14 mouse cellular contexts compared by ENCODE assay signal in genomic region chr7:144786571-144786970, GRCm38 (mm10). TPM values are rescaled to one million over a fixed set of nuclear protein-coding genes. Genes with fewer than 3 reads are reported as not detected.
DNase-seq lines count a peak whose midpoint lies in the region; ATAC-seq and TF ChIP-seq lines count a peak whose summit lies in the region.
"Had no signal": no experiment of that assay in that cellular context is flagged by ENCODE, and none has a peak within 500 bp of the region (broad histone marks: within the 10 kb centered on the region; RNA-seq: fewer than 3 reads in every experiment).

No protein-coding gene starts in this region.

- H3K4me3 ChIP-seq in heart, embryonic 11.5 days (ENCODE audit: low read depth, low read length): no peak overlapping the region
- peak overlapping the region; percentile 63; the same call in 1 of the 2 replicates for H3K4me3 ChIP-seq in G1E (ENCODE audit: low read depth, low read length)
- peak overlapping the region; percentile 5; the same call in 1 of the 2 replicates for H3K4me3 ChIP-seq in liver, postnatal 0 days (ENCODE audit: low read depth, low read length)

- no peaks in the 10 kb centered on the region for H3K9me3 ChIP-seq in heart, embryonic 11.5 days (replicated peaks; ENCODE audit: control insufficient read depth, low read length)
- H3K9me3 ChIP-seq in G1E (replicated peaks): peaks cover 3% of the 10 kb centered on the region; the same call in 1 of the 2 replicates
- no peaks in the 10 kb centered on the region for H3K9me3 ChIP-seq in liver, postnatal 0 days (ENCODE audit: low read length)

- peak; percentile 92 for ATAC-seq in heart, embryonic 11.5 days (replicated peaks; ENCODE audit: insufficient number of reproducible peaks, low FRiP score, low TSS enrichment)
- ATAC-seq in G1E (ENCODE audit: extremely low read depth, insufficient number of reproducible peaks, low FRiP score, poor library complexity, severe bottlenecking): peak; percentile 75
- peak; percentile 80 for ATAC-seq in erythroid progenitor cell, adult 5-6 weeks (replicated peaks; ENCODE audit: low FRiP score, poor library complexity, severe bottlenecking)
- ATAC-seq in liver, postnatal 0 days: peak; percentile 95
- ATAC-seq in frontal cortex, adult (ENCODE audit: low TSS enrichment): no peak
- ATAC-seq: forebrain, postnatal 0 days had no signal

- H3K36me3 ChIP-seq in heart, embryonic 11.5 days (ENCODE audit: control insufficient read depth, insufficient read depth, low read length): no peaks in the 10 kb centered on the region
- H3K36me3 ChIP-seq in G1E (replicated peaks): peaks cover 13% of the 10 kb centered on the region
- H3K36me3 ChIP-seq in liver, postnatal 0 days (replicated peaks; ENCODE audit: insufficient read depth, low read length): no peaks in the 10 kb centered on the region

- no peak for TF ChIP-seq CTCF in G1E (IDR thresholded peaks at IDR 0.05; ENCODE audit: low read depth, low read length)
- no peak for TF ChIP-seq CTCF in liver, postnatal 0 days (IDR thresholded peaks at IDR 0.05; ENCODE audit: low read depth)

- DNase-seq in heart, adult 18-20 months: no peak
- DNase-seq in G1E (ENCODE audit: low spot score): peak; percentile 91
- DNase-seq in liver, postnatal 0 days: peak; percentile 66
- DNase-seq in right cerebral cortex, postnatal 4 days: no peak
- no peak for DNase-seq in natural killer cell, adult 2 months (ENCODE audit: low spot score in 2 of 2)
- DNase-seq: cerebellum, postnatal 14 days; forebrain, postnatal 0 days; heart, postnatal 4 days; kidney, postnatal 10 days; lung, postnatal 10 days had no signal

- H3K4me2 ChIP-seq in heart, embryonic 11.5 days: peak overlapping the region; percentile 27
- H3K4me2 ChIP-seq in liver, postnatal 0 days (ENCODE audit: low read depth, low read length): peak overlapping the region; percentile 53

- H3K27me3 ChIP-seq in heart, embryonic 11.5 days (ENCODE audit: control insufficient read depth, insufficient read depth, low read length): peaks cover 31% of the 10 kb centered on the region
- H3K27me3 ChIP-seq in G1E (ENCODE audit: insufficient read depth, low read length): no peaks in the 10 kb centered on the region
- no peaks in the 10 kb centered on the region for H3K27me3 ChIP-seq in liver, postnatal 0 days (ENCODE audit: insufficient read depth, low read length)

- peaks cover 34% of the 10 kb centered on the region for H3K4me1 ChIP-seq in heart, embryonic 11.5 days (ENCODE audit: control insufficient read depth, insufficient read depth, low read length)
- peaks cover 93% of the 10 kb centered on the region for H3K4me1 ChIP-seq in G1E (ENCODE audit: insufficient read depth, low read depth, low read length)
- H3K4me1 ChIP-seq in liver, postnatal 0 days (ENCODE audit: insufficient read depth): peaks cover 51% of the 10 kb centered on the region

- WGBS in heart, embryonic 11.5 days (ENCODE audit: insufficient replicate concordance): 14% methylated on average over 3 of the region's 3 CpGs
- WGBS in liver, postnatal 0 days (ENCODE audit: insufficient replicate concordance): 24% methylated on average over 3 of the region's 3 CpGs

- TF ChIP-seq EP300 in liver, postnatal 0 days (IDR thresholded peaks at IDR 0.05; ENCODE audit: low read depth): peak; percentile 93

- H3K9ac ChIP-seq in heart, embryonic 11.5 days (ENCODE audit: low read depth, low read length): peak overlapping the region; percentile 12; the same call in 1 of the 2 replicates
- H3K9ac ChIP-seq in liver, postnatal 0 days (replicated peaks): peak overlapping the region; percentile 31; the same call in 1 of the 2 replicates
- H3K9ac ChIP-seq: forebrain, postnatal 0 days had no signal

- peak overlapping the region; percentile 82 for H3K27ac ChIP-seq in heart, embryonic 11.5 days (ENCODE audit: low read depth, low read length)
- peak overlapping the region; percentile 88 for H3K27ac ChIP-seq in liver, postnatal 0 days (ENCODE audit: low read depth)

RNA-seq across cellular contexts. Expression of gene Ano1, which starts 34.8 kb away (rescaled TPM):
- polyA plus RNA-seq in heart, embryonic 11.5 days (2014; fragmentation: Nextera tagmentation; extraction: Ambion mirVana): 14.3 TPM in 2 replicates
- total RNA-seq in heart, adult 18-20 months (2021): 10 to 100 TPM; 10.3 to 13.0 TPM
- 7.1 and 11.3 TPM in 2 replicates for total RNA-seq in G1E (2014; fragmentation: Nextera tagmentation)
- total RNA-seq in G1E (2017): 3.2 and 3.7 TPM in 2 replicates
- polyA plus RNA-seq in G1E (2012): 1.2 and 1.8 TPM in 2 replicates
- not detected in 2 replicates for total RNA-seq in erythroid progenitor cell, adult 5-6 weeks (2015; ENCODE audit: low replicate concordance)
- not detected in 2 replicates for total RNA-seq in erythroid progenitor cell, adult 5-6 weeks (2017; ENCODE audit: low replicate concordance)
- 0.47 and 1.1 TPM in 2 replicates for polyA plus RNA-seq in liver, postnatal 0 days (2015; fragmentation: Nextera tagmentation; extraction: Ambion mirVana)

RNA-seq across cellular contexts. Expression of gene Fgf3, which starts 51.3 kb away (rescaled TPM):
- 0.19 TPM in 1 of 2 replicates, not detected in the other for polyA plus RNA-seq in heart, embryonic 11.5 days (2014; fragmentation: Nextera tagmentation; extraction: Ambion mirVana)
- not detected for total RNA-seq in heart, adult 18-20 months (2021)
- 0.68 and 2.5 TPM in 2 replicates for total RNA-seq in G1E (2014; fragmentation: Nextera tagmentation)
- 6.2 and 10.3 TPM in 2 replicates for total RNA-seq in G1E (2017)
- 14.1 and 14.8 TPM in 2 replicates for polyA plus RNA-seq in G1E (2012)
- total RNA-seq in erythroid progenitor cell, adult 5-6 weeks (2015; ENCODE audit: low replicate concordance): 0.36 TPM in 1 of 2 replicates, not detected in the other
- 1.1 TPM in 1 of 2 replicates, not detected in the other for total RNA-seq in erythroid progenitor cell, adult 5-6 weeks (2017; ENCODE audit: low replicate concordance)
- polyA plus RNA-seq in liver, postnatal 0 days (2015; fragmentation: Nextera tagmentation; extraction: Ambion mirVana): not detected in 2 replicates
- total RNA-seq: heart, postnatal 4 days had no signal
- polyA plus RNA-seq: testis, adult 2 months had no signal

Comparison
In these comparisons a context has a peak if more than half of its experiments do, and no peak if none do; other contexts are left out.
1. DNase-seq: peak in G1E (single experiment) and liver, postnatal 0 days (single experiment); none in heart, adult 18-20 months (0 of 2), right cerebral cortex, postnatal 4 days (single experiment) and natural killer cell, adult 2 months (0 of 2).
2. RNA of gene Ano1, which starts 34.8 kb away (total RNA-seq): 10.3 to 13.0 TPM in heart, adult 18-20 months and 3.2 to 11.3 TPM in G1E; not detected in erythroid progenitor cell, adult 5-6 weeks; every median in the first group is over 4 times any median in the second.